ENCODE assay signal across 9 mouse cellular contexts in genomic region chr4:58994762-58995161, GRCm38 (mm10). TPM values are rescaled to one million over a fixed set of nuclear protein-coding genes. Genes with fewer than 3 reads are reported as not detected.
DNase-seq lines count a peak whose midpoint lies in the region; ATAC-seq and TF ChIP-seq lines count a peak whose summit lies in the region.
"Had no signal": no experiment of that assay in that cellular context is flagged by ENCODE, and none has a peak within 500 bp of the region (broad histone marks: within the 10 kb centered on the region; RNA-seq: fewer than 3 reads in every experiment).

Gene Dnajc25 (plus strand): TSS chr4:58995062.

- no peaks in the 10 kb centered on the region for H3K9me3 ChIP-seq in lung, embryonic 15.5 days
- no peaks in the 10 kb centered on the region for H3K9me3 ChIP-seq in stomach, embryonic 15.5 days
- no peaks in the 10 kb centered on the region for H3K9me3 ChIP-seq in hindbrain, embryonic 12.5 days (replicated peaks)
- H3K9me3 ChIP-seq in forebrain, embryonic 11.5 days (ENCODE audit: control insufficient read depth, low read length), result no peaks in the 10 kb centered on the region

- no peak within 1 kb of the TSS for H3K9ac ChIP-seq in lung, embryonic 15.5 days
- H3K9ac ChIP-seq in stomach, embryonic 15.5 days, result no peak within 1 kb of the TSS
- H3K9ac ChIP-seq in hindbrain, embryonic 12.5 days, result no peak within 1 kb of the TSS
- H3K9ac ChIP-seq in forebrain, embryonic 11.5 days (ENCODE audit: low read length), result no peak within 1 kb of the TSS

- no peaks in the 10 kb centered on the region for H3K36me3 ChIP-seq in lung, embryonic 15.5 days
- no peaks in the 10 kb centered on the region for H3K36me3 ChIP-seq in stomach, embryonic 15.5 days
- no peaks in the 10 kb centered on the region for H3K36me3 ChIP-seq in hindbrain, embryonic 12.5 days
- no peaks in the 10 kb centered on the region for H3K36me3 ChIP-seq in forebrain, embryonic 11.5 days (ENCODE audit: control insufficient read depth, insufficient read depth, low read length)

- 0 out of 2 replicates have a peak, but pooled peaks cover 3% of the 10 kb centered on the region for H3K4me1 ChIP-seq in lung, embryonic 15.5 days
- 0 out of 2 replicates have a peak, but pooled peaks cover 13% of the 10 kb centered on the region for H3K4me1 ChIP-seq in stomach, embryonic 15.5 days
- H3K4me1 ChIP-seq in hindbrain, embryonic 12.5 days, result no peaks in the 10 kb centered on the region
- no peaks in the 10 kb centered on the region for H3K4me1 ChIP-seq in forebrain, embryonic 11.5 days (replicated peaks; ENCODE audit: control insufficient read depth, insufficient read depth, low read length)
- no peaks in the 10 kb centered on the region for H3K4me1 ChIP-seq in lung, adult 2 months (ENCODE audit: control insufficient read depth, insufficient read depth, low read length)

- intact Hi-C loops in heart, postnatal 10 days (cut with DNase I), result loop anchor here (5.0 kb wide), 1 partner anchor 727 kb away; no protein-coding TSS in a partner anchor

- no peak for ATAC-seq in lung, embryonic 15.5 days (ENCODE audit: borderline replicate concordance, extremely low read depth, low FRiP score, low TSS enrichment)
- ATAC-seq in common myeloid progenitor, adult 5-6 weeks (replicated peaks; ENCODE audit: low read depth, poor library complexity, severe bottlenecking), result no peak
- no peak for ATAC-seq in stomach, embryonic 15.5 days (ENCODE audit: insufficient read depth, low FRiP score, low read depth)
- no peak for ATAC-seq in hindbrain, embryonic 12.5 days (ENCODE audit: low FRiP score)
- ATAC-seq in forebrain, embryonic 11.5 days (replicated peaks; ENCODE audit: low FRiP score), result no peak

- TF ChIP-seq POLR2A in lung, adult 2 months (IDR thresholded peaks at IDR 0.05; ENCODE audit: borderline replicate concordance, extremely low read depth, low read depth, low read length), result no peak

- no peak within 1 kb of the TSS for H3K4me3 ChIP-seq in lung, embryonic 15.5 days
- no peak within 1 kb of the TSS for H3K4me3 ChIP-seq in stomach, embryonic 15.5 days (replicated peaks)
- H3K4me3 ChIP-seq in hindbrain, embryonic 12.5 days, result no peak within 1 kb of the TSS
- no peak within 1 kb of the TSS for H3K4me3 ChIP-seq in forebrain, embryonic 11.5 days (ENCODE audit: low read depth, low read length)
- H3K4me3 ChIP-seq in lung, adult 2 months (replicated peaks; ENCODE audit: extremely low read depth, low read depth, low read length), result no peak within 1 kb of the TSS

- no peak within 1 kb of the TSS for H3K27ac ChIP-seq in lung, embryonic 15.5 days
- peak within 1 kb of the TSS; percentile 59 for H3K27ac ChIP-seq in stomach, embryonic 15.5 days
- H3K27ac ChIP-seq in hindbrain, embryonic 12.5 days, result no peak within 1 kb of the TSS
- no peak within 1 kb of the TSS for H3K27ac ChIP-seq in forebrain, embryonic 11.5 days (ENCODE audit: low read depth, low read length)

- no peak for TF ChIP-seq CTCF in lung, adult 2 months (IDR thresholded peaks at IDR 0.05; ENCODE audit: insufficient read depth, low read length)

- no peak within 1 kb of the TSS for H3K4me2 ChIP-seq in lung, embryonic 15.5 days
- no peak within 1 kb of the TSS for H3K4me2 ChIP-seq in stomach, embryonic 15.5 days
- no peak within 1 kb of the TSS for H3K4me2 ChIP-seq in hindbrain, embryonic 12.5 days (replicated peaks)
- no peak within 1 kb of the TSS for H3K4me2 ChIP-seq in forebrain, embryonic 11.5 days (ENCODE audit: low read depth, low read length, severe bottlenecking)

- no peaks in the 10 kb centered on the region for H3K27me3 ChIP-seq in lung, embryonic 15.5 days
- H3K27me3 ChIP-seq in stomach, embryonic 15.5 days (replicated peaks), result no peaks in the 10 kb centered on the region
- H3K27me3 ChIP-seq in hindbrain, embryonic 12.5 days, result no peaks in the 10 kb centered on the region
- no peaks in the 10 kb centered on the region for H3K27me3 ChIP-seq in forebrain, embryonic 11.5 days (ENCODE audit: control insufficient read depth, insufficient read depth, low read length)

- WGBS in lung, embryonic 15.5 days, result 59% methylated on average over 4 of the region's 4 CpGs
- WGBS in stomach, embryonic 15.5 days, result 58% methylated on average over 4 of the region's 4 CpGs
- 92% methylated on average over 4 of the region's 4 CpGs for WGBS in hindbrain, embryonic 12.5 days
- WGBS in forebrain, embryonic 11.5 days, result 94% methylated on average over 4 of the region's 4 CpGs
- 68% methylated on average over 4 of the region's 4 CpGs for WGBS in lung, adult 2 months

- DNase-seq in lung, adult 18-20 months, result no peak
- no peak for DNase-seq in heart, postnatal 10 days
- DNase-seq in forebrain, embryonic 11.5 days (ENCODE audit: low spot score), result no peak
- no peak for DNase-seq in lung, adult 2 months
- DNase-seq: right cerebral cortex, adult 18-20 months had no signal

RNA-seq across cellular contexts. Expression of gene Dnajc25, which starts in this region (rescaled TPM):
- 12.7 and 13.1 TPM in 2 replicates for polyA plus RNA-seq in lung, embryonic 15.5 days (2015; fragmentation: Nextera tagmentation; extraction: Ambion mirVana)
- total RNA-seq in common myeloid progenitor, adult 5-6 weeks (2017), result 12.0 and 17.1 TPM in 2 replicates
- total RNA-seq in heart, postnatal 10 days (2021), result 10 to 100 TPM; 15.9 to 18.2 TPM
- polyA plus RNA-seq in stomach, embryonic 15.5 days (2015; fragmentation: Nextera tagmentation; extraction: Ambion mirVana), result 11.4 and 13.0 TPM in 2 replicates
- 7.5 and 8.6 TPM in 2 replicates for polyA plus RNA-seq in hindbrain, embryonic 12.5 days (2016; fragmentation: Nextera tagmentation; extraction: Ambion mirVana)
- 6.6 and 7.7 TPM in 2 replicates for polyA plus RNA-seq in forebrain, embryonic 11.5 days (2014; fragmentation: Nextera tagmentation; extraction: Ambion mirVana)
- 3.6 and 4.7 TPM in 2 replicates for polyA plus RNA-seq in lung, adult 2 months (2012; rRNA removed)
